Mouse (Mus musculus) ES-CJ7 (cell line): Measurements from ENCODE around the gene Iqcb1.
"Not testable (repeated sequence)": the region's sequence is repeated elsewhere in the genome, so short reads cannot be mapped to it uniquely, and the experiment has no call there.

ENCODE experiments used
- DNase-seq: peaks from one replicate; pipeline ENCODE4 v3.0.0; 2011; ENCODE audit warnings: low read depth, low spot score

Gene Iqcb1

GRCm38 (mm10) chr16:36828054-36828786 lies at the start of gene Iqcb1:
TSS of gene Iqcb1 (plus strand) at chr16:36828385.
- DNase-seq, result peak; percentile 80

- DNase-seq, result no peak
Observed at GRCm38 (mm10) chr16:36784146-36784545, 44.0 kb upstream of the Iqcb1 start.

- no peak for DNase-seq
Observed at GRCm38 (mm10) chr16:36784594-36785313, 43.4 kb upstream of the Iqcb1 start, which contains the start of gene Slc15a2. TSS of gene Slc15a2 (minus strand) at chr16:36784962.

- DNase-seq, result no peak
Observed at GRCm38 (mm10) chr16:36786466-36786865, 41.7 kb upstream of the Iqcb1 start.

GRCm38 (mm10) chr16:36790166-36790565 lies 38.0 kb upstream of the Iqcb1 start:
- no peak for DNase-seq

- no peak for DNase-seq
Observed at GRCm38 (mm10) chr16:36794976-36795375, 33.2 kb upstream of the Iqcb1 start.

- no peak for DNase-seq
Observed at GRCm38 (mm10) chr16:36798334-36798733, 29.9 kb upstream of the Iqcb1 start.

GRCm38 (mm10) chr16:36802361-36802760 lies 25.8 kb upstream of the Iqcb1 start:
- DNase-seq, result peak; percentile 33

- no peak for DNase-seq
Observed at GRCm38 (mm10) chr16:36808616-36809015, 19.6 kb upstream of the Iqcb1 start.

- no peak for DNase-seq
Observed at GRCm38 (mm10) chr16:36813680-36814079, 14.5 kb upstream of the Iqcb1 start.

- DNase-seq, result no peak
Observed at GRCm38 (mm10) chr16:36816916-36817315, 11.3 kb upstream of the Iqcb1 start.

- peak; percentile 89 for DNase-seq
Observed at GRCm38 (mm10) chr16:36817321-36817926, 10.8 kb upstream of the Iqcb1 start.

- no peak for DNase-seq
Observed at GRCm38 (mm10) chr16:36820016-36820415, 8.2 kb upstream of the Iqcb1 start.

- no peak for DNase-seq
Observed at GRCm38 (mm10) chr16:36820747-36821146, 7.4 kb upstream of the Iqcb1 start.

- DNase-seq, result peak; percentile 91
Observed at GRCm38 (mm10) chr16:36821474-36821873, 6.7 kb upstream of the Iqcb1 start.

- DNase-seq, result peak; percentile 12
Observed at GRCm38 (mm10) chr16:36827611-36828053, 553 bp upstream of the Iqcb1 start.

GRCm38 (mm10) chr16:36828820-36829219 lies 635 bp downstream of the Iqcb1 start:
- DNase-seq, result peak; percentile 13

- not testable (repeated sequence) for DNase-seq
Observed at GRCm38 (mm10) chr16:36846894-36847293, 18.7 kb downstream of the Iqcb1 start.

GRCm38 (mm10) chr16:36851202-36851601 lies 23.0 kb downstream of the Iqcb1 start:
- DNase-seq, result no peak

GRCm38 (mm10) chr16:36863585-36863984 lies 35.4 kb downstream of the Iqcb1 start:
- DNase-seq, result no peak

- DNase-seq, result no peak
Observed at GRCm38 (mm10) chr16:36869442-36869841, 41.3 kb downstream of the Iqcb1 start.

GRCm38 (mm10) chr16:36874583-36875275 lies 46.5 kb downstream of the Iqcb1 start, which contains the start of the genes Eaf2 and Golgb1:
TSS of gene Eaf2 (minus strand) at chr16:36875003.
TSS of gene Golgb1 (plus strand) at chr16:36875140.
- DNase-seq, result peak; percentile 100
